Mouse (Mus musculus) limb, embryonic 14.5 days (tissue): ENCODE data around the gene Grm4. TPM values are rescaled to one million over a fixed set of nuclear protein-coding genes. Genes with fewer than 3 reads are reported as not detected.

Experiments used
- ATAC-seq: fragments of 200-750 bp; cut with Nextera tagmentation; 2 replicates; pipeline ENCODE4 v1.8.0; 2017; ENCODE audit warnings: low read depth, moderate number of reproducible peaks, moderate TSS enrichment; ENCODE audit not compliant: low FRiP score
- DNase-seq: peaks from one replicate; pipeline ENCODE4 v3.0.0-alpha.2; 2015; ENCODE audit warnings: low spot score
- H3K27ac ChIP-seq: fragments of 300-500 bp; sonication (generic); replicated peaks from 2 replicates; pipeline ENCODE4 v1.5.1; 2014; ENCODE audit warnings: low read depth, mild to moderate bottlenecking, low read length, moderate library complexity, mixed read lengths
- H3K27me3 ChIP-seq: fragments of 300-500 bp; sonication (generic); 2 replicates; pipeline ENCODE4 v1.6.1; 2014; ENCODE audit warnings: low read length, mixed read lengths; ENCODE audit not compliant: control insufficient read depth, insufficient read depth
- H3K36me3 ChIP-seq: fragments of 300-500 bp; sonication (generic); 2 replicates; pipeline ENCODE4 v1.6.1; 2014; ENCODE audit warnings: mild to moderate bottlenecking, low read length, moderate library complexity, mixed read lengths; ENCODE audit not compliant: control insufficient read depth, insufficient read depth
- H3K4me1 ChIP-seq: fragments of 300-500 bp; sonication (generic); 2 replicates; pipeline ENCODE4 v1.6.1; 2014; ENCODE audit warnings: antibody characterized with exemption, low read length, mixed read lengths; ENCODE audit not compliant: control insufficient read depth, insufficient read depth
- H3K4me2 ChIP-seq: fragments of 300-500 bp; sonication (generic); replicated peaks from 2 replicates; pipeline ENCODE4 v1.6.1; 2014; ENCODE audit warnings: low read depth, mild to moderate bottlenecking, low read length, moderate library complexity; ENCODE audit not compliant: severe bottlenecking
- H3K4me3 ChIP-seq: fragments of 300-500 bp; sonication (generic); replicated peaks from 2 replicates; pipeline ENCODE4 v1.5.1; 2014; ENCODE audit warnings: low read length
- H3K9ac ChIP-seq: fragments of 300-500 bp; sonication (generic); 2 replicates; pipeline ENCODE4 v1.6.1; 2014; ENCODE audit warnings: mild to moderate bottlenecking, low read depth, low read length, moderate library complexity; ENCODE audit not compliant: severe bottlenecking
- H3K9me3 ChIP-seq: fragments of 300-500 bp; sonication (generic); 2 replicates; pipeline ENCODE4 v1.6.1; 2016; ENCODE audit warnings: low read length; ENCODE audit not compliant: control insufficient read depth
- POLR2A ChIP-seq: fragments of 200-500 bp; IDR thresholded peaks from 2 replicates; pipeline ENCODE4 v1.8.0; 2012; ENCODE audit warnings: inconsistent platforms, mild to moderate bottlenecking, moderate library complexity, borderline replicate concordance; ENCODE audit not compliant: insufficient read depth, insufficient read length; ENCODE audit errors: extremely low read depth
- WGBS: fragments of 180-500 bp; shearing (Covaris S2); extraction: QIAGEN DNeasy Blood & Tissue Kit; methylation state at CpG from one replicate; pipeline ENCODE4 v1.1.7; 2014; 5-methylcytosine and 5-hydroxymethylcytosine counted together
- polyA plus RNA-seq, 2 experiments: library from polyadenylated mRNA; depleted of rRNA in 1 of 2; stranded (reverse) in 1 of 2; unstranded in 1 of 2; fragments of >200 nt; fragmentation: Nextera tagmentation in 1 of 2; extraction: Ambion mirVana in 1 of 2; gene quantifications; 2 replicates each; pipeline versions ENCODE4 v1.2.1 to v1.2.3; 2012 to 2014

Gene Grm4
- polyA plus RNA-seq, 2 experiments: 1.0 to 1.6 TPM

GRCm38 (mm10) chr17:27464327-27464962 is 56.8 kb downstream of the Grm4 start:
- Histone ChIP-seq H3K27me3 (no peaks in the 10 kb centered on the region), H3K9me3 (no peaks in the 10 kb centered on the region), H3K4me1 (no peaks in the 10 kb centered on the region), H3K9ac (no peak overlapping the region), H3K27ac (no peak overlapping the region), H3K4me3 (no peak overlapping the region), H3K36me3 (no peaks in the 10 kb centered on the region), H3K4me2 (no peak overlapping the region)
- ATAC-seq (no peak), DNase-seq (no peak)
- 30% methylated on average over 8 of the region's 8 CpGs for WGBS
- no peak for TF ChIP-seq POLR2A

GRCm38 (mm10) chr17:27459979-27460378 is 61.2 kb downstream of the Grm4 start:
- no peak for TF ChIP-seq POLR2A
- no peak for ATAC-seq

GRCm38 (mm10) chr17:27459241-27459640 is 62.0 kb downstream of the Grm4 start:
- H3K4me1 ChIP-seq: no peaks in the 10 kb centered on the region
- no peak overlapping the region for H3K4me3 ChIP-seq
- H3K27me3 ChIP-seq: no peaks in the 10 kb centered on the region
- DNase-seq (no peak), ATAC-seq (no peak)
- no peak overlapping the region for H3K4me2 ChIP-seq
- no peak overlapping the region for H3K27ac ChIP-seq
- TF ChIP-seq POLR2A: no peak
- no peaks in the 10 kb centered on the region for H3K36me3 ChIP-seq
- H3K9ac ChIP-seq: no peak overlapping the region
- 67% methylated on average over 3 of the region's 3 CpGs for WGBS
- H3K9me3 ChIP-seq: no peaks in the 10 kb centered on the region

More at GRCm38 (mm10) chr17:27459979-27460378, 61.2 kb downstream of the Grm4 start:
- no peaks in the 10 kb centered on the region for H3K27me3 ChIP-seq
- no peaks in the 10 kb centered on the region for H3K4me1 ChIP-seq
- no peaks in the 10 kb centered on the region for H3K9me3 ChIP-seq
- H3K4me2 ChIP-seq: no peak overlapping the region
- no peak for DNase-seq
- H3K36me3 ChIP-seq: no peaks in the 10 kb centered on the region
- whole genome bisulfite sequencing: 66% methylated on average over 10 of the region's 10 CpGs
- H3K9ac ChIP-seq: no peak overlapping the region
- H3K27ac ChIP-seq: no peak overlapping the region
- H3K4me3 ChIP-seq: no peak overlapping the region

- no peaks in the 10 kb centered on the region for H3K27me3 ChIP-seq
- H3K4me2 ChIP-seq: no peak overlapping the region
- no peaks in the 10 kb centered on the region for H3K9me3 ChIP-seq
- no peak for TF ChIP-seq POLR2A
- no peaks in the 10 kb centered on the region for H3K4me1 ChIP-seq
- ATAC-seq (no peak), DNase-seq (no peak)
- H3K36me3 ChIP-seq: no peaks in the 10 kb centered on the region
- no peak overlapping the region for H3K27ac ChIP-seq
- no peak overlapping the region for H3K9ac ChIP-seq
- H3K4me3 ChIP-seq: no peak overlapping the region
- WGBS: 80% methylated on average over 3 of the region's 3 CpGs
These were observed 63.2 kb downstream of the Grm4 start for GRCm38 (mm10) chr17:27457863-27458494.

- Histone ChIP-seq H3K4me2 (no peak overlapping the region), H3K27me3 (no peaks in the 10 kb centered on the region), H3K9ac (no peak overlapping the region), H3K9me3 (no peaks in the 10 kb centered on the region), H3K4me1 (no peaks in the 10 kb centered on the region), H3K4me3 (no peak overlapping the region), H3K27ac (no peak overlapping the region), H3K36me3 (no peaks in the 10 kb centered on the region)
- no peak for DNase-seq
- WGBS: 86% methylated on average over 9 of the region's 9 CpGs
- no peak for TF ChIP-seq POLR2A
- ATAC-seq: no peak
These were observed 64.1 kb downstream of the Grm4 start for GRCm38 (mm10) chr17:27457038-27457577.
